Mouse (Mus musculus) midbrain, embryonic 14.5 days (tissue): ENCODE measurements around the gene Bsdc1. TPM values are rescaled to one million over a fixed set of nuclear protein-coding genes. Genes with fewer than 3 reads are reported as not detected.
A peak's percentile ranks its signal among the peaks of the same experiment; 100 is the strongest.

Experiments
- ATAC-seq: fragments of 200-750 bp; cut with Nextera tagmentation; 2 replicates; pipeline ENCODE4 v1.8.0; 2017; ENCODE audit warnings: moderate number of reproducible peaks, moderate library complexity; ENCODE audit not compliant: low FRiP score, low TSS enrichment
- DNase-seq: peaks from one replicate; pipeline ENCODE4 v3.0.0-alpha.2; 2015
- H3K27ac ChIP-seq: fragments of 300-500 bp; sonication (generic); replicated peaks from 2 replicates; pipeline ENCODE4 v1.5.1; 2014; ENCODE audit warnings: mild to moderate bottlenecking, low read depth, low read length, moderate library complexity
- H3K27me3 ChIP-seq: fragments of 300-500 bp; sonication (generic); 2 replicates; pipeline ENCODE4 v1.6.1; 2014; ENCODE audit warnings: low read length, control low read depth, mixed read lengths; ENCODE audit not compliant: control insufficient read depth, insufficient read depth
- H3K36me3 ChIP-seq: fragments of 300-500 bp; sonication (generic); 2 replicates; pipeline ENCODE4 v1.6.1; 2014; ENCODE audit warnings: low read length, control low read depth; ENCODE audit not compliant: control insufficient read depth, insufficient read depth
- H3K4me1 ChIP-seq: fragments of 300-500 bp; sonication (generic); 2 replicates; pipeline ENCODE4 v1.6.1; 2014; ENCODE audit warnings: mild to moderate bottlenecking, antibody characterized with exemption, low read length, control low read depth; ENCODE audit not compliant: control insufficient read depth, insufficient read depth
- H3K4me2 ChIP-seq: fragments of 300-500 bp; sonication (generic); 2 replicates; pipeline ENCODE4 v1.6.1; 2014; ENCODE audit warnings: mild to moderate bottlenecking, low read length, moderate library complexity
- H3K4me3 ChIP-seq: fragments of 300-500 bp; sonication (generic); replicated peaks from 2 replicates; pipeline ENCODE4 v1.5.1; 2014; ENCODE audit warnings: low read depth, low read length
- H3K9ac ChIP-seq: fragments of 300-500 bp; sonication (generic); replicated peaks from 2 replicates; pipeline ENCODE4 v1.6.1; 2014; ENCODE audit warnings: mild to moderate bottlenecking, low read length, moderate library complexity
- H3K9me3 ChIP-seq: fragments of 300-500 bp; sonication (generic); 2 replicates; pipeline ENCODE4 v1.6.1; 2016; ENCODE audit warnings: low read length, control low read depth, mixed read lengths; ENCODE audit not compliant: control insufficient read depth
- WGBS: fragments of 180-500 bp; shearing (Covaris S2); extraction: QIAGEN DNeasy Blood & Tissue Kit; methylation state at CpG from one replicate; pipeline ENCODE4 v1.1.7; 2014; 5-methylcytosine and 5-hydroxymethylcytosine counted together
- polyA plus RNA-seq: library from polyadenylated mRNA; unstranded; fragments of >200 nt; fragmentation: Nextera tagmentation; extraction: Ambion mirVana; gene quantifications from 2 replicates; pipeline ENCODE4 v1.2.1, GENCODE M21; 2014

Bsdc1 gene
- polyA plus RNA-seq, 1 experiment from 2014 or later, result 35.7 TPM

DNA sequence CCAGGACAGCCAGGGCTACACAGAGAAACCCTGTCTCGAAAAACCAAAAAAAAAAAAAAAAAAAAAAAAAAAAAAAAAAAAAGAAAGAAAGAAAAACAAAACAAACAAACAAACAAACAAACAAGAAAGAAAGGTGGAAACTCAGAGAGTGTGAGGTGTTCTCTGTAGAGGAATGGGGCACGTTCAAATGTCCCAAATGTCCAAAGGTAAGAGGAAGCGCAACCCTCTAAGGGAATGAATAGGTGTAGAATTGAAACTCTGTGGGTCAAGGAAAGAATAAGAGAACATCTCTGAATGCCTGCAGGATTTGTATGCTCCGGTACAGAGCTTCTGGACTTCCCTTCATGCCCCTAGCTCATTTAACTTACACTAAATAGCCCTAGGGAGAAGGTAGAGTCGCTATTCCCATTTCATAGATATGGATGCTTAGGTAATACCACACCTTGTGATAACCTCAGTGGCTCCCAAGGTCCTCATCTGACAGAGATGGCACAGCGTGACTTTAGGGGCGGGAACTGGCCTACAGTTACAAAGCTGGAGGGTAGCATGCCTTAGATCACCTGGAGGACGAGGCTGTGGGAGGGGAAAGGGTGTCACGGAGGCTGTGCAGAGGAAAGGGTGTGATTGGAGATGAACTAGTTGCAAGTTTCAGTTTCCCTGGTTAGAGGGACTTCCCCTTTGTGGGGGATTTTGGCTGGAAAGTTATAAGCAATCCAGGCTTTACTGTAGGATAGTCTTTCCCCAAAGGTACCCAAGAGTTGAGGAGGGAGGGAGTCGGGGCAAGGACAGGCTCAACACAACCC is 46.3 kb downstream of the Bsdc1 start:
- 0 out of 2 replicates have a peak, but pooled peaks cover 12% of the 10 kb centered on the region for H3K4me1 ChIP-seq

DNA sequence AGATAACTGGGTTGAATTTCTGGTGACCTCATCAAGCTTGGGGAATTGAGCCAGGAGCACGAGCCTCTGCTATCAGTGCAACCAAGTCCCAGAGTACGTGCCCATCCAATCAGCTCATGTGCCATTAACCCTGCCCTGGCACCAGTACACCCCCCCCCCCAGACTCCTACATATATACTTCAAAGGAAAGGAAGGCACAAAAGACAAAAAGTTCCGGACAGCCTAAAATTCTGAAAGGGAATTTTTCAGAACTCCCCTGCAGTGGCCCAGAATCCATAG is 46.8 kb downstream of the Bsdc1 start:
- H3K9me3 ChIP-seq, result no peaks in the 10 kb centered on the region
- WGBS, result 74% methylated on average over 3 of the region's 3 CpGs
- H3K4me1 ChIP-seq, result peaks cover 16% of the 10 kb centered on the region
- ATAC-seq, result no peak
- H3K36me3 ChIP-seq, result no peaks in the 10 kb centered on the region
- H3K27ac ChIP-seq, result no peak overlapping the region
- no peak overlapping the region for H3K4me3 ChIP-seq
- H3K4me2 ChIP-seq, result no peak overlapping the region
- no peak for DNase-seq
- no peaks in the 10 kb centered on the region for H3K27me3 ChIP-seq
- no peak overlapping the region for H3K9ac ChIP-seq

More for the DNA sequence above, 46.3 kb downstream of the Bsdc1 start:
- ATAC-seq (no peak), DNase-seq (no peak)
- H3K9ac ChIP-seq, result no peak overlapping the region
- no peak overlapping the region for H3K27ac ChIP-seq
- WGBS, result 67% methylated on average over 9 of the region's 10 CpGs
- H3K4me2 ChIP-seq, result no peak overlapping the region
- H3K9me3 ChIP-seq, result no peaks in the 10 kb centered on the region
- H3K27me3 ChIP-seq, result no peaks in the 10 kb centered on the region; the same call in 1 of the 2 replicates
- no peak overlapping the region for H3K4me3 ChIP-seq
- H3K36me3 ChIP-seq, result no peaks in the 10 kb centered on the region

DNA sequence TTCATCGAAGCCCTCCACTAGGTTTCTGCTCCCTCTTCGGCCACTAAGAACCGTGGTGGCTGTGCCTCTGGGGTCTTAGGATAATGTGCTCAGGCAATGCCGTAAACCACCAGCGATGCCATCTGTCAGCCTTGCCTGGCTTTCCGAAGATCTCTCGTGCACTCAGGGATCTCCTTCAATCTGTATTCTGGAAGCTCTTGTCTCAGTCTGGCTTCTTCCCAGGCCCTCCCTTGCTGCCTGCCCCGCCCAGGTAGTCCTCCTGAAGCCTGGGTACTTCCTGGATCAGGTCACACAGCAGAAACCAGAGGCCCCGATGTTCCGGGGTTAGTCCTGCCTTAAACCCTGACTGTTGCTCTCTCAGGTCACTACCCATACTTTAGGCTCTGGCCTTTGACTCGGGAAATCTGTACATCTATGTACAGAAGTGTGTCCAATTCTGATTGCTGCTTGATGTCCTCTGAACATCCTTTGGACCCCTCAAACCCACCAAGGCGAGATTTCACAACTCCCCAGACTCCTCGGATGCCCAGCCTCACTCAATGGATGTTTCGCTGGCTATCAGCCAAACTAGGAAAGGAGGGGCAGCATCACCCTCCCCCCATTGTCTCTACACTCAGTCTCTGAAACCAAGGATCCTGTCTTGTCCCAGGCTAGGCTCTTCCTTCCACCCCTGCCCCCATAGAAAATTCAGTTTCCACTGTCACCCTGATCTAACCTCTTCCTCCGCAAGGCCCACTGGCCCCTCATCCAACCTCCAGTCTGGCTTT is 47.6 kb downstream of the Bsdc1 start:
- H3K27me3 ChIP-seq, result no peaks in the 10 kb centered on the region
- H3K9ac ChIP-seq, result no peak overlapping the region
- H3K9me3 ChIP-seq, result no peaks in the 10 kb centered on the region
- H3K4me2 ChIP-seq, result no peak overlapping the region
- no peak overlapping the region for H3K4me3 ChIP-seq
- peak; percentile 47 for DNase-seq
- ATAC-seq, result no peak
- 0 out of 2 replicates have a peak overlapping the region, but pooled peaks have one; percentile 37 for H3K27ac ChIP-seq
- peaks cover 17% of the 10 kb centered on the region for H3K4me1 ChIP-seq
- WGBS, result 48% methylated on average over 15 of the region's 15 CpGs
- no peaks in the 10 kb centered on the region for H3K36me3 ChIP-seq

DNA sequence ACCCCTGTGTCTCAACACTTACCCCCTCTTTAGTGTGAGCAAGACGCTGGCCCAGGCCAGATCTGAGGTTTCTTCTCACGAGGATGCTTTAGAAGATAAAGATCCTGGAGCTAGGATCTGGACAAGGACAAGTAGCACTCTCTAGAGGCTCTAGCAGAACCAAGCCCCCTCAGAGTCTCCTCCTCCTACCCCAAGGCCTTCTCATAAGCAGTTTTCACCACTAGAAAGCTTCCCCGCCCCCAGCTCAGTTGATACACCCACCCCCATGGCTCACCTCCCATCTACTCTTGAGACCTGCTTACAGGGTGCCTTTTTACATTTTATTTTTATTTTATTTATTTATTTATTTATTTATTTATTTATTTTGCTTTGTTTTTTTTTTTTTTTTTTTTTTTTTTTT is 48.3 kb downstream of the Bsdc1 start:
- no peaks in the 10 kb centered on the region for H3K9me3 ChIP-seq
- WGBS, result 66% methylated on average over 3 of the region's 3 CpGs
- peaks cover 17% of the 10 kb centered on the region for H3K4me1 ChIP-seq
- no peak overlapping the region for H3K9ac ChIP-seq
- H3K36me3 ChIP-seq, result peaks cover under 1% of the 10 kb centered on the region; the same call in 1 of the 2 replicates
- no peak for ATAC-seq
- no peak for DNase-seq
- H3K4me3 ChIP-seq, result no peak overlapping the region
- H3K27me3 ChIP-seq, result no peaks in the 10 kb centered on the region
- no peak overlapping the region for H3K27ac ChIP-seq
- no peak overlapping the region for H3K4me2 ChIP-seq

DNA sequence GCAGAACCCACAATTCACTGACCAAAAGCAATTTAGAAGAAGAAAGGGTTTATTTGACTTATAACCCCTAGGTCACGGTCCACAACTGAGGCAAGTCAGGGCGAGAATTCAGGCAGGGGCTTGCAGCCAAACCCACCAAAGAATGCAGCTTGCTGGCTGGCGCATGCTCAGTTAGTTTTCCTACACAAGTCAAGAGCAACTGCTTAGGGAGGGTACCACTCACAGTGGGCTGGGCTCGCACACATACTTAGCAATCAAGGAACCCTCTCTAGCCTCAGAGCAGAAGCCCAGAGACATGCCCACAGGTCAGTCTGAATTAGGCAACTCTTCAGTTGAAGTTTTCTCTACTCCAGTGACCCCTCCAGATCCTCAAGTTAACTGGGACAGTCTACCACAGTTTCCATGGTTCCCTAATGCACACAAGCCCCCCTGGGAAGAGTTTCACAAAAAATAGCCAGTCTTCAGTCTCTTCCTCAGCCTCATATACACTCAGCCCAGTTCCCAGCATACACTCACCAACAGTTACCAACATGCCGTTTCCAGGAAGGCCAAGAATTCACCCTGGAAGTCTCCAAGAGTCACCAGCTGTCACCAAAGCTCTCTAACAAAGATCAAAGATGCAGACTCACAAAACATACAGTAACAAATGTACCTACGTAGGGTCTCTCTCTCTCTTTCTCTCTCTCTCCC is 49.5 kb downstream of the Bsdc1 start:
- WGBS, result 36% methylated on average over 6 of the region's 6 CpGs
- H3K27ac ChIP-seq, result peak overlapping the region; percentile 57
- H3K9ac ChIP-seq, result no peak overlapping the region

DNA sequence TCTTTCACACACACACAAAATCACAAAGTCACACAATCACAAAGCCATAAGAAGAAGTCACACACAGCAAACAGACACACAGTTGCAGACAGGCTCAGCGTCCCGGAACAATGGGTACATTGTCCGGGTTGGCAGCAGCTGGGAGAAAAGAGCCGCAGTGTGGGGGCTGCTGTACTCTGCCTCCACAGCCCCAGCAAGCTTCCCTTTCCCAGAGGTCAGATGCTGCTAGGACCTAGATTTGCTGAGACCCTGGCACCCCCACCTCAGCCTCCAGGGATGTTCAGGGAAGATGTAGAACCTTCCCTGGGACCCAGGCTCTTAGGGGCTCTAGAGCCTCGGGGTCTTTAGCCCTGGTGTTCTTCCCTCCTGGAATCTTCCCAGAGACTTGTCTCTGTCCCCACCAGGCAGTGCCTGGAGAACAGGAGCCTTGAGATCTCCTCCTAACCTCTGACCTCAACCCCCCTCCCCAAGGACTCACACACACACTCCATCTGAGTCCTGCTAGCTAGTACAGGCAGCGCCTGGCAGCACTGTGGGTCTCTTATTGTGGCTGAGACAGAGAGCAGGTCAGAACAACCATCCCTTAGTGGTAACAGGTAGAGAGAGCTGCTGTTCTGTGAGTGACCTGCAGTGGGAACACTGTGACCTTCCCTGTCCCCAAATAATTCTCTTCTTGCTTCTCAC is 50.2 kb downstream of the Bsdc1 start:
- 9% methylated on average over 6 of the region's 6 CpGs for WGBS
- DNase-seq, result peak; percentile 44
- no peaks in the 10 kb centered on the region for H3K27me3 ChIP-seq
- peaks cover 26% of the 10 kb centered on the region for H3K4me1 ChIP-seq
- no peak for ATAC-seq
- peaks cover 16% of the 10 kb centered on the region for H3K36me3 ChIP-seq
- no peaks in the 10 kb centered on the region for H3K9me3 ChIP-seq
- H3K4me3 ChIP-seq, result no peak overlapping the region
- peak overlapping the region; percentile 57 for H3K27ac ChIP-seq
- no peak overlapping the region for H3K9ac ChIP-seq
- no peak overlapping the region for H3K4me2 ChIP-seq

More for the DNA sequence above, 49.5 kb downstream of the Bsdc1 start:
- Histone ChIP-seq H3K4me3 (no peak overlapping the region), H3K27me3 (no peaks in the 10 kb centered on the region), H3K4me2 (no peak overlapping the region), H3K36me3 (peaks cover 12% of the 10 kb centered on the region), H3K4me1 (peaks cover 25% of the 10 kb centered on the region), H3K9me3 (no peaks in the 10 kb centered on the region)
- DNase-seq, result peak; percentile 39
- ATAC-seq, result no peak

DNA sequence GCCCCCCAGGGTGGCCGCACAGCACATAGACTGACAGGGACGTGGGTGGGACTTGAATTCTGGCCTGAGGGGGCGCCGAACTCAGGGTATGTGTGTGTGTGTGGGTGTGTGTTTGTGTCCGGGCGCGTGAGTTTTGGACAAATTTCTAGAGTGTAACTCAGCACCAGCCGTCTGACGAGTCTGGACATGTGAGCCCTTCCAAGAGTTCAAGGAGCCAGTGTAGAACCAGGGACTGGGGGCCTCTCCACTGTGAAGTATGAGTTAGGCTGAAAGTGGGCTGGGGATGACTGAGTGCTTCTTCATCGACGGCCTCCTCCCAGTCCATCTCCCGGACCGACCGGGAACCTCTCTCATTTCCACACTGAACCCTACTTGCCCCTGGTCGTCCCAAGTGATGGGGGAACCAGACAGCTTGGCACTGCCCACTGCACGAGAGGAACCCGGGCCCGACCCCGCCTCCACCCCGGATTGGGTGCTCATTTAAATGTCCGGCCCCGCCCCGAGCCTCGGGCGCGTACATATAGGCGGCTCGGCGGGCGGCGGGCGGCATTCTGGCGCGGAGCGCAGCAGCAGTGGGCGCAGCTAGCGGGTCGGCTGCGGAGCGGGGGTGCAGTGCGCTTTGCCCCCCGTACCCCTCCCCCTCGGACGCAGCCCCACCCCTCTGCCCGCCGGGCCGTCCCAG is 51.8 kb downstream of the Bsdc1 start, which contains the start of gene Marcksl1:
Gene Marcksl1 (plus strand): TSS at position 496 of the 682 bp plus-strand sequence.
- 8% methylated on average over 37 of the region's 47 CpGs for WGBS
- H3K27me3 ChIP-seq, result no peaks in the 10 kb centered on the region
- H3K27ac ChIP-seq, result peak within 1 kb of the TSS; percentile 99
- peak; percentile 87 for ATAC-seq
- H3K4me1 ChIP-seq, result peaks cover 26% of the 10 kb centered on the region
- H3K9ac ChIP-seq, result peak within 1 kb of the TSS; percentile 100
- DNase-seq, result peak; percentile 95
- H3K9me3 ChIP-seq, result no peaks in the 10 kb centered on the region
- H3K36me3 ChIP-seq, result peaks cover 33% of the 10 kb centered on the region
- H3K4me3 ChIP-seq, result peak within 1 kb of the TSS; percentile 100
- H3K4me2 ChIP-seq, result peak within 1 kb of the TSS; percentile 77

DNA sequence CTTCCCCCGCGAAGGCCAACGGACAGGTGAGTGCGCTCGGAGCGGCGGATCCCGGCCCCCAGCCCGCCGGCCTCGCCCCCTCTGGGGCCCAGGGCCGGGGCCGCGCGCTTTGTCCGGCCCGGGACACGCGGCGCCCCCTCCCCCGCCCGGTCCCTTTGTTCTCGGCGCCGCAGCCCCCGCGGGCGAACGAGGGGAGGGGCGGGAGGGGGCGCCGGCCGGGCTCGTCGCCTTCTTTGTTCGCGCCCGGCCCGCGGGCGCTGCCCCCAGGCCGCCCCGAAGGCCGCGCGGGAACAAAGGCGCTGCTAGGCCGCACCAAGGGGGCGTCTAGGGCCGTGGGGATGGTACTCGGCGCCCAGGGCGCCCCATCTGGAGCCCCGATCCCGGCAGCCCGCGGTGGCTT is 52.5 kb downstream of the Bsdc1 start:
- ATAC-seq (peak; percentile 61), DNase-seq (peak; percentile 69)
- Histone ChIP-seq H3K9ac (peak overlapping the region; percentile 100), H3K4me1 (peaks cover 26% of the 10 kb centered on the region), H3K4me3 (peak overlapping the region; percentile 100), H3K36me3 (peaks cover 40% of the 10 kb centered on the region), H3K27me3 (no peaks in the 10 kb centered on the region), H3K4me2 (peak overlapping the region; percentile 77), H3K27ac (peak overlapping the region; percentile 99), H3K9me3 (no peaks in the 10 kb centered on the region)
- 0% methylated on average over 56 of the region's 57 CpGs for WGBS
